Mouse (Mus musculus) megakaryocyte, embryonic 14.5 days (primary cell): Measurements from ENCODE around the gene Gm15294.

Source experiments
- FLI1 ChIP-seq: IDR thresholded peaks from 2 replicates; pipeline ENCODE4 v1.6.1; 2012; ENCODE audit warnings: low read length, inconsistent platforms, mixed read lengths
- GATA1 ChIP-seq: IDR thresholded peaks from 3 replicates; pipeline ENCODE4 v1.6.1; 2012; ENCODE audit warnings: mixed read lengths, low read length, inconsistent platforms, borderline replicate concordance

- TF ChIP-seq GATA1 (no peak), FLI1 (no peak)
Observed at GRCm38 (mm10) chrX:141884336-141885048, 9.5 kb upstream of the Gm15294 start.
